Mouse (Mus musculus) thymus, adult 2 months (tissue): ENCODE measurements at regions not wholly inside any gene's neighbourhood (a gene's known extent, or its start where the extent isn't known, plus 50 kb on each side); places are given as distances from the start of the nearest gene placed in this dataset.

Experiments
- CTCF ChIP-seq: fragments of 200-500 bp; IDR thresholded peaks from 2 replicates; pipeline ENCODE4 v1.5.1; 2012; ENCODE audit warnings: mild to moderate bottlenecking, control low read depth, low read length, moderate library complexity, borderline replicate concordance; ENCODE audit not compliant: control insufficient read depth, poor library complexity, insufficient read depth; ENCODE audit errors: extremely low read depth
- POLR2A ChIP-seq: fragments of 200-500 bp; IDR thresholded peaks from 2 replicates; pipeline ENCODE4 v1.6.1; 2012; ENCODE audit warnings: mild to moderate bottlenecking, low read length, control low read depth, moderate library complexity; ENCODE audit not compliant: control insufficient read depth, poor library complexity, insufficient read depth; ENCODE audit errors: extremely low read depth

DNA sequence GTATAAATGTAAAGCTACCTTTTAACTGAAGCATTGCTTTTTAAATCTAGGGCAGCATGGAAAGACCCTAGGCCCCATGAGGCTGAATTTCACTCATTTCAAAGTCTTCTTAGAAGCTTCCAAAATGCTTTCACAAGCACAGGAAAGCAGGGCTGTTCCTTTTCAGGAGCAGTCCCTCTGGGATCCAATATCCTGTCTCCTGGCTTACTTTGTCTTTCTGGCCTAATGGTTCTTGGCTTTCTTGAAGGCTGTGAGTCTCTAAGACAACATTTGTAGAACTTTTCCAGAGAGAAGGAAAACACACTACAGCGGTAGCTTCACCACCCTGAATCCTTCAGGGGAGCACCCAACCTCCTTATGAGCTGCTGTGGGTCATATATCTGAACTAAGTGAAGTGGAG, 157.2 kb upstream of the Klf4 start:
- TF ChIP-seq POLR2A (no peak), CTCF (no peak)
